In the genomic region with DNA sequence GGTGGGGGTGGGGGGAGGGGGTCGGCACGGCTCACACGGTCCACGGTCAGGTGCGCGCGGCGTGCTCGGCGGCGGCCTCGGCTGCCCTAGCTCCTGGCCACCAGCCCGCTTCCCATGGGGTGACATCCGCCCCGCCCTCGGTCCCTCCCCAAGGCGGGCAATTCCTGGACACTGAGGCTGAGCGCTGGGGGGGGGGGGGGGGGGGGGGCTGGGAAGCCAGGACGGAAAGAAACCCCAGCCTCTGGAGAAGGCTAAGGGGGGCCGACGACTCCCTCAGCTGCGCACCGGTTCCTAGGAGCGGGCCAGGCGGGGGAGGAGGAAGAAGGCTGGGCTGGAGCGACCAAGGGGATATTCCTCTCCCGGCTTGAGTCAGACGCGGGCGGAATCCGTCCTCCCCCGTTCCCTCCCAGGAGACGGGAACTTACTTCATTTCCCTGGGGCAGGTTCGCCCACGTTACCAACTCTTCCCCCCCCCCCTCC, we compare ENCODE assay signal across 8 mouse cellular contexts. TPM values are rescaled to one million over a fixed set of nuclear protein-coding genes. Genes with fewer than 3 reads are reported as not detected.
A peak's percentile ranks its signal among the peaks of the same experiment; 100 is the strongest.
DNase-seq lines count a peak whose midpoint lies in the region; ATAC-seq and TF ChIP-seq lines count a peak whose summit lies in the region.

No protein-coding gene starts in this region.

- H3K4me1 ChIP-seq in forebrain, embryonic 14.5 days (ENCODE audit: control insufficient read depth, insufficient read depth, low read length): peaks cover 17% of the 10 kb centered on the region; the same call in 1 of the 2 replicates
- H3K4me1 ChIP-seq in heart, postnatal 0 days (ENCODE audit: control insufficient read depth, insufficient read depth): peaks cover 28% of the 10 kb centered on the region; the same call in 1 of the 2 replicates
- H3K4me1 ChIP-seq in lung, embryonic 14.5 days (ENCODE audit: insufficient read depth): no peaks in the 10 kb centered on the region

- peak; percentile 98 for DNase-seq in Muller cell, postnatal 12 days (ENCODE audit: inconsistent ontology term)
- DNase-seq in cerebellum, adult 11-12 months: peak; percentile 94
- DNase-seq in forebrain, embryonic 14.5 days (ENCODE audit: low spot score): peak; percentile 74
- DNase-seq in heart, postnatal 0 days (ENCODE audit: low spot score): peak; percentile 84
- peak; percentile 58 for DNase-seq in layer of hippocampus, adult 9-10 months (ENCODE audit: low spot score)
- peak; percentile 89 for DNase-seq in lung, embryonic 14.5 days
- peak; percentile 88 for DNase-seq in ovary, adult 18-20 months (ENCODE audit: low spot score)
- peak; percentile 89 for DNase-seq in urinary bladder, postnatal 14 days (ENCODE audit: low spot score)

- H3K27ac ChIP-seq in forebrain, embryonic 14.5 days (ENCODE audit: low read depth, low read length): peak overlapping the region; percentile 89
- H3K27ac ChIP-seq in heart, postnatal 0 days (ENCODE audit: low read depth): peak overlapping the region; percentile 99
- peak overlapping the region; percentile 97 for H3K27ac ChIP-seq in lung, embryonic 14.5 days (ENCODE audit: low read depth)

- 1% methylated on average over 20 of the region's 35 CpGs for WGBS in forebrain, embryonic 14.5 days
- WGBS in heart, postnatal 0 days: 0% methylated on average over 26 of the region's 35 CpGs
- WGBS in lung, embryonic 14.5 days: 0% methylated on average over 17 of the region's 35 CpGs

- ATAC-seq in forebrain, embryonic 14.5 days: peak; percentile 73
- ATAC-seq in heart, postnatal 0 days (ENCODE audit: insufficient read depth, low read depth): peak; percentile 75
- peak; percentile 85 for ATAC-seq in lung, embryonic 14.5 days (ENCODE audit: insufficient read depth)

- TF ChIP-seq EP300 in heart, postnatal 0 days (IDR thresholded peaks at IDR 0.05; ENCODE audit: low read depth): no peak; the same call in 1 of the 2 replicates

- no peaks in the 10 kb centered on the region for H3K9me3 ChIP-seq in forebrain, embryonic 14.5 days (replicated peaks; ENCODE audit: control insufficient read depth, low read length)
- no peaks in the 10 kb centered on the region for H3K9me3 ChIP-seq in heart, postnatal 0 days (replicated peaks; ENCODE audit: control insufficient read depth, low read length)
- no peaks in the 10 kb centered on the region for H3K9me3 ChIP-seq in lung, embryonic 14.5 days (ENCODE audit: low read depth, low read length)

- H3K4me2 ChIP-seq in forebrain, embryonic 14.5 days (ENCODE audit: low read length): peak overlapping the region; percentile 100
- H3K4me2 ChIP-seq in heart, postnatal 0 days (ENCODE audit: low read depth, low read length): peak overlapping the region; percentile 73
- H3K4me2 ChIP-seq in lung, embryonic 14.5 days: peak overlapping the region; percentile 93

- peak overlapping the region; percentile 52 for H3K4me3 ChIP-seq in forebrain, embryonic 14.5 days (ENCODE audit: low read depth, low read length)
- peak overlapping the region; percentile 71 for H3K4me3 ChIP-seq in heart, postnatal 0 days (ENCODE audit: low read depth, low read length)
- peak overlapping the region; percentile 43 for H3K4me3 ChIP-seq in lung, embryonic 14.5 days (ENCODE audit: low read depth, low read length)

- TF ChIP-seq CTCF in heart, postnatal 0 days (IDR thresholded peaks at IDR 0.05; ENCODE audit: low read depth): no peak
- no peak for TF ChIP-seq CTCF in lung, embryonic 14.5 days (IDR thresholded peaks at IDR 0.05; ENCODE audit: low read depth)

- no peaks in the 10 kb centered on the region for H3K27me3 ChIP-seq in forebrain, embryonic 14.5 days (replicated peaks; ENCODE audit: control insufficient read depth, insufficient read depth, low read length)
- no peaks in the 10 kb centered on the region for H3K27me3 ChIP-seq in heart, postnatal 0 days (ENCODE audit: control insufficient read depth, insufficient read depth, low read length)
- no peaks in the 10 kb centered on the region for H3K27me3 ChIP-seq in lung, embryonic 14.5 days (ENCODE audit: insufficient read depth, low read length)

- H3K9ac ChIP-seq in forebrain, embryonic 14.5 days (ENCODE audit: low read length): peak overlapping the region; percentile 71
- peak overlapping the region; percentile 70 for H3K9ac ChIP-seq in heart, postnatal 0 days (replicated peaks; ENCODE audit: low read depth, low read length)
- H3K9ac ChIP-seq in lung, embryonic 14.5 days: peak overlapping the region; percentile 67

- H3K36me3 ChIP-seq in forebrain, embryonic 14.5 days (ENCODE audit: control insufficient read depth, insufficient read depth, low read length): 0 out of 2 replicates have a peak, but pooled peaks cover 3% of the 10 kb centered on the region
- peaks cover 6% of the 10 kb centered on the region for H3K36me3 ChIP-seq in heart, postnatal 0 days (replicated peaks; ENCODE audit: control insufficient read depth, insufficient read depth, low read length)
- H3K36me3 ChIP-seq in lung, embryonic 14.5 days (ENCODE audit: insufficient read depth): peaks cover 6% of the 10 kb centered on the region

RNA-seq across cellular contexts. Expression of gene Bhlhe40, which starts 0.7 kb away (rescaled TPM):
- 5.0 and 6.7 TPM in 2 replicates for polyA plus RNA-seq in forebrain, embryonic 14.5 days (2014; fragmentation: Nextera tagmentation; extraction: Ambion mirVana)
- total RNA-seq in heart, postnatal 0 days (2014; rRNA removed; ENCODE audit: low replicate concordance): 11.8 and 17.0 TPM in 2 replicates
- 19.5 and 19.7 TPM in 2 replicates for polyA plus RNA-seq in heart, postnatal 0 days (2015; fragmentation: Nextera tagmentation; extraction: Ambion mirVana)
- 8.8 and 12.1 TPM in 2 replicates for polyA plus RNA-seq in lung, embryonic 14.5 days (2014; fragmentation: Nextera tagmentation; extraction: Ambion mirVana)

Comparison
In these comparisons a context has a peak if more than half of its experiments do, and no peak if none do; other contexts are left out.
1. Peak in every context shown above with its lines: DNase-seq, ATAC-seq, H3K4me3 ChIP-seq and H3K27ac ChIP-seq.